Mouse (Mus musculus): ENCODE measurements around the gene Clstn1. TPM values are rescaled to one million over a fixed set of nuclear protein-coding genes. Genes with fewer than 3 reads are reported as not detected.

Gene Clstn1
- polyA plus RNA-seq, 1 experiment from 2014 or later = 45.7 TPM

DNA sequence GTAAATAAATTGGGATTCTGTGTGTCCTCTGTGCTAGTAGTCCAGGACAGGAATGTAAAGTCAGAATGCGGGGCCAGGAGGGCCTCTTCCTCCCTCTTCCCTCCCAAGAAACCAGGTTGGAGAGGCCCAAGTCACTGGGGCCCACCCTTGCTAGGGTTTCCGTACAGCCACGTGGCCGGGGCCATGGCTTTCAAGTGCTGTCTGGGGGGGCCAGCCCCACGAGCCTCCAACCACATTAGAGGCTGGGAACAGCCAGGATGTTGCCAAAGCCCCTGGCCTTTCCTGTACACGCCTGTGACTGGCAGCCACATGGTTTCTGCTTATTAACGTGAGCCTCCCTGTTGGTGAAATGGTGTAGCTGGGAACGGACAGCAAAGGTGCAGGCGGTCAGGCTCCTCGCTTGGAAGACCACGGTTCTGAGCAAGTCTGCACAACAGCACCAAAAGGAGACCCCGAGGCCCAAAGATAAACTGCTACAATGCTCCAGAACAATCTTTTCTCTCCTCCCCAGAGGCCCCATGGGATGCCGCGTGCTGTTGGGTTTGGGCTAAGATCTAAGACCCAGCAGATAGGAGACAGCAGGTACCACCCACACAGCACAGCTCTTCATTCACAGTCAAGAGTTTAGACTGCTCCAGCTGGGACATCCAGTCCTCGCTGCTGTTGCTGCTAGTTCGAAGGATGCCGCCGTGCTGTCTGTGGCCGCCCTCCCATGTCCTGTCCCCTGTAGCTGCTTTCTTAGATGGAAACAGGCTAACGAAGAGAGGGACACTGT lies 62.0 kb downstream of the Clstn1 start:
- 66% methylated on average over 20 of the region's 20 CpGs for WGBS
- DNase-seq (no peak), ATAC-seq (ENCODE audit: insufficient read depth) (no peak; the same call in 1 of the 2 replicates)
- TF ChIP-seq CTCF (IDR thresholded peaks at IDR 0.05; ENCODE audit: low read depth) = no peak
- H3K27ac ChIP-seq (ENCODE audit: low read depth) = no peak overlapping the region
- H3K4me2 ChIP-seq = no peak overlapping the region
- no peaks in the 10 kb centered on the region for H3K4me1 ChIP-seq (ENCODE audit: insufficient read depth)
- H3K36me3 ChIP-seq (ENCODE audit: insufficient read depth) = peaks cover 59% of the 10 kb centered on the region
- H3K9me3 ChIP-seq (ENCODE audit: low read depth, low read length) = no peaks in the 10 kb centered on the region
- H3K9ac ChIP-seq = no peak overlapping the region
- no peaks in the 10 kb centered on the region for H3K27me3 ChIP-seq (ENCODE audit: insufficient read depth, low read length)
- H3K4me3 ChIP-seq (ENCODE audit: low read depth, low read length) = no peak overlapping the region

DNA sequence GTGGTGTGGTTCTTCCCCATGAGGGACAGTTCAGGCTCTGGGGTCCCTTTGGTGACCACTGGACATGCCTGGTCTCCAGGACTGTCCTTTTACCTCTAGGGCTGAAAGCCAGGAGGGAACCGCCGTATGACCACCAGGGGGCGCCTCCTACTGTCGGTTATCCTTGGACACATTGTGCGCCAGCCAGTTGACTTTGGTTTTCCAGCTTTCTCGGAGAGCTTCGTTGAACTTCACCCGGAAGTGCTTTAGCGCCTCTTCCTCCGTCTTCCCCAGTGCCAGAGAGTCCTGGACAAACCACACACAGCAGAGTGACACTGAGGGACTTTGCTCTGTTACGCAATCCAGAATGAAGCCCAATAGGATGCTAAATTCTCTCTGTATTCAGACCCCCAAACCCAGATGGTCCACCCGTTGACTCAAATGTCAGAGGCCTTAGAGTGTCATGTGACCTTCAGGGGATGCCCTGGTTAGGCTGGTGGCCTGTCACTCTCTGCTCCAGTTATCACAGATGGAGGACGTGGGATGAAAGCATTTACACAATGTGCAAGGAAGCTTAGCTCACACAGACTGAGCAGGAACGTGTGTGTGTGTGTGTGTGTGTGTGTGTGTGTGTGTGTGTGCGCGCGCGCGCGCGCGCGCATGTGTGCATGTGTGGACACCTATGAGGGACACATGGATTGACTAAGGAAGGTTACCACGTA lies 64.4 kb downstream of the Clstn1 start:
- H3K36me3 ChIP-seq (ENCODE audit: insufficient read depth) = peaks cover 38% of the 10 kb centered on the region
- peak; percentile 50 for ATAC-seq (ENCODE audit: insufficient read depth)

DNA sequence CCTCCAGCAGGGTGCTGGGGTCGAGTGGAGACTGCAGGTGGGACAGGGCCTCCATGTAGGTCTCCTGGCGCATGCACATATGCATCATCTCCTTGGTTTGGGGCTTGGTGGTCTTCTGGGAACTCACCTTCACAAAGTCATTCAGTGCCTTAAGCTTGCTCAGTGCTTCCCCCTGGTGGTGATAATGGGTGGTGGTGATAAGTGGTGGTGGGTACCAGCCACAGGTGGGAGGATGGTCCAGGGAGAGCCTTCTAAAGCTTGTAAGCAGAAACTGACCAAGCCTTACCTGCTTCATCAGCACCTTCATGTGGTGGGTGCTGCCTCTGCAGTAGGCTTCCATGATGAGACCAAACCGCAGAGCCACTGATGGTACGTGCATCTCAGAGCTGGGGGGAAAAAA lies 68.0 kb downstream of the Clstn1 start:
- ATAC-seq (ENCODE audit: insufficient read depth) (no peak), DNase-seq (peak; percentile 33)
- Histone ChIP-seq H3K36me3 (ENCODE audit: insufficient read depth) (peaks cover 6% of the 10 kb centered on the region; the same call in 1 of the 2 replicates), H3K27me3 (ENCODE audit: insufficient read depth, low read length) (no peaks in the 10 kb centered on the region), H3K9me3 (ENCODE audit: low read depth, low read length) (no peaks in the 10 kb centered on the region), H3K27ac (ENCODE audit: low read depth) (no peak overlapping the region), H3K4me2 (no peak overlapping the region), H3K4me1 (ENCODE audit: insufficient read depth) (no peaks in the 10 kb centered on the region), H3K4me3 (ENCODE audit: low read depth, low read length) (no peak overlapping the region), H3K9ac (no peak overlapping the region)
- TF ChIP-seq CTCF (IDR thresholded peaks at IDR 0.05; ENCODE audit: low read depth) = peak; percentile 81
- 84% methylated on average over 4 of the region's 4 CpGs for WGBS

More for the DNA sequence above, 64.4 kb downstream of the Clstn1 start:
- TF ChIP-seq CTCF (IDR thresholded peaks at IDR 0.05; ENCODE audit: low read depth) = peak; percentile 85
- H3K4me3 ChIP-seq (ENCODE audit: low read depth, low read length) = no peak overlapping the region
- H3K4me1 ChIP-seq (ENCODE audit: insufficient read depth) = no peaks in the 10 kb centered on the region
- no peak overlapping the region for H3K9ac ChIP-seq
- no peak overlapping the region for H3K4me2 ChIP-seq
- H3K27ac ChIP-seq (ENCODE audit: low read depth) = no peak overlapping the region
- H3K27me3 ChIP-seq (ENCODE audit: insufficient read depth, low read length) = no peaks in the 10 kb centered on the region
- 68% methylated on average over 24 of the region's 24 CpGs for WGBS
- H3K9me3 ChIP-seq (ENCODE audit: low read depth, low read length) = no peaks in the 10 kb centered on the region
- DNase-seq = peak; percentile 85

DNA sequence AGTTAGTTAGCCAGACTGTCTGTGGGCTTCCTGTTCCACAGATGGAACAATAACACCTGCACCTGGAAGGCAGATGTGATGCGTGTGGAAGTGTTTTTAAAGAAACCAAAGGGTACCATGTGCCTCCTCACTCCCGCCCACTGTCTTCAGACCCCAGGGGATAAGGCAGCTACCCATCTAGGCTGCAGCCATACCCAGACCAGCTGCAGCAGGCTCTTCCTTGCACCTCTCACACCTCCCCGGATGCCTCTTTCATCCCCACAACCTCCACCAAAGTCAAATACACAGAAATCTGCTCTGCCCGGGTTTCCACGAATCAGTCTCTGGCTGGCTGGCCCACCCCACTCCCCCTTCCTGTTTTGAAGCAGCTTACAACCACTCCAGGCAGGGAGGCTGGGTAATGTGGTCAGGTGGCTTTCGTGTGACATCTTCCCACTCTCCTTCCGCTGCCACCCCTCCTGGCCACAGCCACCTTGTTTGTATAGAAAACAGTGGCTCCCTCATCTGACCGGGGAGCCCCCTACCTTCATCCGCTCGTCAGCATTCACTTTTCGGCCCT lies 71.7 kb downstream of the Clstn1 start:
- H3K27me3 ChIP-seq (ENCODE audit: insufficient read depth, low read length) = no peaks in the 10 kb centered on the region
- WGBS = 50% methylated on average over 11 of the region's 11 CpGs
- H3K9me3 ChIP-seq (ENCODE audit: low read depth, low read length) = no peaks in the 10 kb centered on the region
- ATAC-seq (ENCODE audit: insufficient read depth) (0 out of 2 replicates have a peak, but pooled peaks have one; percentile 14), DNase-seq (no peak)
- H3K27ac ChIP-seq (ENCODE audit: low read depth) = no peak overlapping the region
- no peak for TF ChIP-seq CTCF (IDR thresholded peaks at IDR 0.05; ENCODE audit: low read depth)
- no peak overlapping the region for H3K4me3 ChIP-seq (ENCODE audit: low read depth, low read length)
- no peak overlapping the region for H3K9ac ChIP-seq
- H3K36me3 ChIP-seq (ENCODE audit: insufficient read depth) = no peaks in the 10 kb centered on the region
- no peaks in the 10 kb centered on the region for H3K4me1 ChIP-seq (ENCODE audit: insufficient read depth)
- H3K4me2 ChIP-seq = no peak overlapping the region

DNA sequence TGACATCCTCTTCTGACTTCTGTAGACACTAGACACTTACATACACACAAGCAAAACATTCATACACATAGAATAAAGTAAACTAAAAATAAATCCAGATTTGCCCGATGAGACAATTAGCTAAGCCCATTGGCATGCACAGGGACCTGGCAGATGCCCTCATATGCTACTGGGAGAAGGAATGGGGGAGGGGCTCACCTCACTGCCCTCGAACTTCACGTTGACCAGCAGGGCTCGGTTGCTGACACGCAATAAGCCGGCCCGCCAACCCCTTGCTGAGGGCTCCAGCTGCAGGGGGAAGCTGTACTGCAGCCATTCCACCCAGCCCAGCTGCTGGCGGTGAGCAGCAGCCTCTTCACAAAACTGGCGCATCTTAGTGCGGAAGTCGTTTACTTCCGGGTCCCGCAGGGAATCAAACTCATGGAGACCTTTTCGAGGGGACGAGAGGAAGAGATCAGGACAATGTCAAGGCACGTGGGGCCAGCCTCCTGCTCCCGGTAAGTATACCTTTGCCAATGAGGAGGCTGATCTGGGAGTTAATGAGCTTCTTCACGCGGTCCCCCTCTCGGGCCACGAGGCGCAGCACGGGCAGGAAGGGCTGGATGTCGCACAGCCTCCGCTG lies 73.3 kb downstream of the Clstn1 start:
- ATAC-seq (ENCODE audit: insufficient read depth) = no peak
- H3K27ac ChIP-seq (ENCODE audit: low read depth) = no peak overlapping the region
- 60% methylated on average over 25 of the region's 25 CpGs for WGBS
- H3K27me3 ChIP-seq (ENCODE audit: insufficient read depth, low read length) = no peaks in the 10 kb centered on the region
- DNase-seq = no peak
- no peaks in the 10 kb centered on the region for H3K36me3 ChIP-seq (ENCODE audit: insufficient read depth)
- no peaks in the 10 kb centered on the region for H3K9me3 ChIP-seq (ENCODE audit: low read depth, low read length)
- H3K4me2 ChIP-seq = 0 out of 2 replicates have a peak overlapping the region, but pooled peaks have one; percentile 1
- no peaks in the 10 kb centered on the region for H3K4me1 ChIP-seq (ENCODE audit: insufficient read depth)
- no peak for TF ChIP-seq CTCF (IDR thresholded peaks at IDR 0.05; ENCODE audit: low read depth)
- H3K4me3 ChIP-seq (ENCODE audit: low read depth, low read length) = no peak overlapping the region
- H3K9ac ChIP-seq = no peak overlapping the region

DNA sequence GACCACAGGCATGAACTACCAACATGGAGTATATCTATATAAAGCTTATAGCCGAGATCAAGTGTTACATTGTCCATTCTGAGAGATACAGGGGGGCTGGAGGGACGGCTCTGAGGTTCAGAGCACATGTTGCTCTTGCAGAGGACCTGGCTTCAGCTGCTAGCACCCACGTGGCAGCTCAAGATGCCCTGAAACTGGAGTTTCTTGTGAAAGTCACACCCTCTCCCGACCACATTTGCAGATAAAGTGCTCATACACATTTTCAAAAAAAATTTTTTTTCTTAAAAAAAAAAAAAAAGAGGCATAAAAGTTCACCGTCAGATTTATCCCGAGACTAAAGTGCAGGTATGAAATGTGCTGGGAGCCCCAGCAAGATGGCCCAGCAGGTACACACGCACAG lies 74.3 kb downstream of the Clstn1 start:
- 74% methylated on average over 7 of the region's 7 CpGs for WGBS
- H3K9me3 ChIP-seq (ENCODE audit: low read depth, low read length) = no peaks in the 10 kb centered on the region

More for the DNA sequence above, 74.3 kb downstream of the Clstn1 start:
- Histone ChIP-seq H3K4me3 (ENCODE audit: low read depth, low read length) (no peak overlapping the region), H3K4me2 (no peak overlapping the region), H3K9ac (no peak overlapping the region), H3K36me3 (ENCODE audit: insufficient read depth) (no peaks in the 10 kb centered on the region), H3K27ac (ENCODE audit: low read depth) (no peak overlapping the region), H3K4me1 (ENCODE audit: insufficient read depth) (no peaks in the 10 kb centered on the region), H3K27me3 (ENCODE audit: insufficient read depth, low read length) (no peaks in the 10 kb centered on the region)
- no peak for TF ChIP-seq CTCF (IDR thresholded peaks at IDR 0.05; ENCODE audit: low read depth)
- DNase-seq (no peak), ATAC-seq (ENCODE audit: insufficient read depth) (no peak)
